Mouse (Mus musculus) testis, adult 2 months (tissue): Measurements from ENCODE around the gene Hyal2.

ENCODE experiments used
- CTCF ChIP-seq: fragments of 200-500 bp; IDR thresholded peaks from 2 replicates; pipeline ENCODE4 v1.5.1; 2012; ENCODE audit warnings: low read depth, mild to moderate bottlenecking, inconsistent platforms, low read length, moderate library complexity; ENCODE audit not compliant: control insufficient read depth, insufficient read depth, insufficient replicate concordance
- POLR2A ChIP-seq: fragments of 200-500 bp; IDR thresholded peaks from 2 replicates; pipeline ENCODE4 v1.6.1; 2012; ENCODE audit warnings: low read depth, mild to moderate bottlenecking, inconsistent platforms, low read length, moderate library complexity; ENCODE audit not compliant: control insufficient read depth

DNA sequence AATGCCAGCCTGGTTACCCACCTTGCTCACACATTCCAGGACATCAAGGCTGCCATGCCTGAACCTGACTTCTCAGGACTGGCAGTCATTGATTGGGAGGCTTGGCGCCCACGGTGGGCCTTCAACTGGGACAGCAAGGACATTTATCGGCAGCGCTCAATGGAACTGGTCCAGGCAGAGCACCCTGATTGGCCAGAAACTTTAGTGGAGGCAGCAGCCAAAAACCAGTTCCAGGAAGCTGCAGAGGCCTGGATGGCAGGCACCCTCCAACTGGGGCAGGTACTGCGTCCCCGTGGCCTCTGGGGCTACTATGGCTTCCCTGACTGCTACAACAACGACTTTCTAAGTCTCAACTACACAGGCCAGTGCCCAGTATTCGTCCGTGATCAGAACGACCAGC, 10.1 kb downstream of the Hyal2 start:
- TF ChIP-seq POLR2A, result no peak
- no peak for TF ChIP-seq CTCF
